Mouse (Mus musculus) liver, embryonic 14.5 days (tissue): ENCODE data around the gene Rtl5. TPM values are rescaled to one million over a fixed set of nuclear protein-coding genes. Genes with fewer than 3 reads are reported as not detected.
A peak's percentile ranks its signal among the peaks of the same experiment; 100 is the strongest.

Experiments used
- ATAC-seq: fragments of 200-750 bp; cut with Nextera tagmentation; 2 replicates; pipeline ENCODE4 v1.8.0; 2017; ENCODE audit warnings: moderate number of reproducible peaks, mild to moderate bottlenecking, moderate library complexity; ENCODE audit not compliant: insufficient read depth
- DNase-seq, 3 experiments: peaks; one replicate each; pipeline ENCODE4 v3.0.0-alpha.2; 2012 to 2013; ENCODE audit warnings: low read depth in 3 of 3, low spot score in 3 of 3
- H3K27ac ChIP-seq: fragments of 300-500 bp; sonication (generic); 2 replicates; pipeline ENCODE4 v1.5.1; 2014; ENCODE audit warnings: moderate library complexity, mild to moderate bottlenecking, control low read depth, inconsistent platforms
- H3K27me3 ChIP-seq: fragments of 300-500 bp; sonication (generic); 2 replicates; pipeline ENCODE4 v1.6.1; 2014; ENCODE audit warnings: mild to moderate bottlenecking, low read length, moderate library complexity; ENCODE audit not compliant: control insufficient read depth, insufficient read depth
- H3K36me3 ChIP-seq: fragments of 300-500 bp; sonication (generic); replicated peaks from 2 replicates; pipeline ENCODE4 v1.6.1; 2014; ENCODE audit warnings: low read depth; ENCODE audit not compliant: control insufficient read depth, insufficient read depth
- H3K4me1 ChIP-seq, 2 experiments: fragments of 200-500 bp in 1 of 2; fragments of 300-500 bp in 1 of 2; sonication (generic) in 1 of 2; replicated peaks; 2 replicates each; pipeline ENCODE4 v1.6.1; 2012 to 2014; ENCODE audit warnings: antibody characterized with exemption in 1 of 2, inconsistent platforms in 1 of 2, low read length in 1 of 2; ENCODE audit not compliant: control insufficient read depth in 2 of 2, insufficient read depth in 2 of 2
- H3K4me2 ChIP-seq: fragments of 300-500 bp; sonication (generic); 2 replicates; pipeline ENCODE4 v1.6.1; 2014; ENCODE audit warnings: low read depth, mild to moderate bottlenecking, control low read depth, moderate library complexity
- H3K4me3 ChIP-seq, 2 experiments: fragments of 200-500 bp in 1 of 2; fragments of 300-500 bp in 1 of 2; sonication (generic) in 1 of 2; 2 replicates each; pipeline ENCODE4 v1.5.1; 2012 to 2014; ENCODE audit warnings: low read depth in 2 of 2, low read length in 2 of 2, mild to moderate bottlenecking in 2 of 2, control low read depth in 1 of 2, inconsistent platforms in 1 of 2, moderate library complexity in 1 of 2; ENCODE audit not compliant: insufficient read depth in 1 of 2
- H3K9ac ChIP-seq: fragments of 300-500 bp; sonication (generic); replicated peaks from 2 replicates; pipeline ENCODE4 v1.6.1; 2014; ENCODE audit warnings: mild to moderate bottlenecking, control low read depth, moderate library complexity
- H3K9me3 ChIP-seq: fragments of 300-500 bp; sonication (generic); 2 replicates; pipeline ENCODE4 v1.6.1; 2016; ENCODE audit warnings: low read length, mixed read lengths; ENCODE audit not compliant: control insufficient read depth
- CTCF ChIP-seq: IDR thresholded peaks from 2 replicates; pipeline ENCODE4 v1.5.1; 2016; ENCODE audit warnings: antibody characterized with exemption, low read depth, control low read depth
- EP300 ChIP-seq: IDR thresholded peaks from 2 replicates; pipeline ENCODE4 v1.6.1; 2016; ENCODE audit warnings: antibody characterized with exemption, low read depth
- WGBS: fragments of 180-500 bp; shearing (Covaris S2); extraction: QIAGEN DNeasy Blood & Tissue Kit; methylation state at CpG from one replicate; pipeline ENCODE4 v1.1.7; 2014; ENCODE audit not compliant: insufficient replicate concordance; 5-methylcytosine and 5-hydroxymethylcytosine counted together
- polyA plus RNA-seq, 2 experiments: library from polyadenylated mRNA; depleted of rRNA in 1 of 2; stranded (reverse) in 1 of 2; unstranded in 1 of 2; fragments of >200 nt; fragmentation: Nextera tagmentation in 1 of 2; extraction: Ambion mirVana in 1 of 2; gene quantifications; 2 replicates each; pipeline versions ENCODE4 v1.2.1 to v1.2.3; 2012 to 2014

Gene Rtl5
- polyA plus RNA-seq, 2 experiments: 0.04 to 1.1 TPM

- Histone ChIP-seq H3K4me2 (no peak overlapping the region), H3K4me3 (no peak overlapping the region), H3K4me1 (peaks cover 3 to 21% of the 10 kb centered on the region in 2 experiments; a peak in 3 of 4 replicates), H3K9me3 (no peaks in the 10 kb centered on the region), H3K9ac (no peak overlapping the region), H3K36me3 (no peaks in the 10 kb centered on the region), H3K27ac (no peak overlapping the region), H3K27me3 (no peaks in the 10 kb centered on the region)
- no peak for TF ChIP-seq CTCF
- TF ChIP-seq EP300: no peak
- WGBS: 57% methylated on average over 7 of the region's 7 CpGs
- no peak for ATAC-seq
- no peak for DNase-seq
Observed at GRCm38 (mm10) chrX:102101886-102102285, 30.8 kb upstream of the Rtl5 start.

- Histone ChIP-seq H3K4me2 (no peak overlapping the region), H3K9ac (no peak overlapping the region), H3K4me1 (no peaks in the 10 kb centered on the region), H3K27me3 (no peaks in the 10 kb centered on the region), H3K36me3 (no peaks in the 10 kb centered on the region), H3K27ac (no peak overlapping the region), H3K4me3 (no peak overlapping the region), H3K9me3 (no peaks in the 10 kb centered on the region)
- DNase-seq (no peak), ATAC-seq (no peak)
- no peak for TF ChIP-seq EP300
- TF ChIP-seq CTCF: no peak
- WGBS: 48% methylated on average over 7 of the region's 7 CpGs
Observed at GRCm38 (mm10) chrX:102094381-102094904, 23.3 kb upstream of the Rtl5 start.

GRCm38 (mm10) chrX:102090605-102091004 is 19.5 kb upstream of the Rtl5 start:
- TF ChIP-seq EP300: no peak
- no peak for DNase-seq
- 38% methylated on average over 3 of the region's 3 CpGs for WGBS
- Histone ChIP-seq H3K36me3 (no peaks in the 10 kb centered on the region), H3K4me2 (no peak overlapping the region), H3K27ac (no peak overlapping the region), H3K27me3 (no peaks in the 10 kb centered on the region), H3K4me1 (no peaks in the 10 kb centered on the region; a peak in 1 of 4 replicates), H3K9ac (no peak overlapping the region), H3K9me3 (no peaks in the 10 kb centered on the region), H3K4me3 (no peak overlapping the region)
- ATAC-seq: no peak

- H3K4me3 ChIP-seq: no peak overlapping the region
- H3K4me1 ChIP-seq: no peaks in the 10 kb centered on the region; a peak in 1 of 4 replicates
- H3K27ac ChIP-seq: no peak overlapping the region
- no peak overlapping the region for H3K9ac ChIP-seq
- no peaks in the 10 kb centered on the region for H3K9me3 ChIP-seq
- 50% methylated on average over 8 of the region's 8 CpGs for WGBS
- 0 out of 2 replicates have a peak, but pooled peaks have one; percentile 41 for ATAC-seq
- no peak overlapping the region for H3K4me2 ChIP-seq
- H3K27me3 ChIP-seq: no peaks in the 10 kb centered on the region
- no peak for DNase-seq
- H3K36me3 ChIP-seq: no peaks in the 10 kb centered on the region
- TF ChIP-seq CTCF (no peak), EP300 (no peak)
Observed at GRCm38 (mm10) chrX:102085798-102086443, 14.8 kb upstream of the Rtl5 start.

GRCm38 (mm10) chrX:102082340-102082739 is 11.2 kb upstream of the Rtl5 start:
- no peak overlapping the region for H3K4me2 ChIP-seq
- TF ChIP-seq EP300 (no peak), CTCF (no peak)
- WGBS: 51% methylated on average over 5 of the region's 5 CpGs

More at GRCm38 (mm10) chrX:102082340-102082739, 11.2 kb upstream of the Rtl5 start:
- DNase-seq (no peak), ATAC-seq (no peak)
- Histone ChIP-seq H3K4me3 (no peak overlapping the region), H3K9ac (no peak overlapping the region), H3K9me3 (no peaks in the 10 kb centered on the region), H3K36me3 (no peaks in the 10 kb centered on the region), H3K4me1 (no peaks in the 10 kb centered on the region; a peak in 1 of 4 replicates), H3K27me3 (no peaks in the 10 kb centered on the region), H3K27ac (no peak overlapping the region)
